Mouse (Mus musculus) forebrain, embryonic 14.5 days (tissue): Measurements from ENCODE around the gene Prpf8. TPM values are rescaled to one million over a fixed set of nuclear protein-coding genes. Genes with fewer than 3 reads are reported as not detected.

ENCODE experiments used
- ATAC-seq: fragments of 200-750 bp; cut with Nextera tagmentation; 2 replicates; pipeline ENCODE4 v1.8.0; 2017; ENCODE audit warnings: mild to moderate bottlenecking, moderate library complexity
- DNase-seq: peaks from one replicate; pipeline ENCODE4 v3.0.0-alpha.2; 2015; ENCODE audit warnings: low spot score
- H3K27ac ChIP-seq: fragments of 300-500 bp; sonication (generic); 2 replicates; pipeline ENCODE4 v1.5.1; 2014; ENCODE audit warnings: low read depth, mild to moderate bottlenecking, control low read depth, low read length, moderate library complexity
- H3K27me3 ChIP-seq: fragments of 300-500 bp; sonication (generic); replicated peaks from 2 replicates; pipeline ENCODE4 v1.6.1; 2014; ENCODE audit warnings: low read length, control low read depth, mixed read lengths; ENCODE audit not compliant: control insufficient read depth, insufficient read depth
- H3K36me3 ChIP-seq: fragments of 300-500 bp; sonication (generic); 2 replicates; pipeline ENCODE4 v1.6.1; 2014; ENCODE audit warnings: low read length, control low read depth; ENCODE audit not compliant: control insufficient read depth, insufficient read depth
- H3K4me1 ChIP-seq: fragments of 300-500 bp; sonication (generic); 2 replicates; pipeline ENCODE4 v1.6.1; 2014; ENCODE audit warnings: antibody characterized with exemption, low read length, control low read depth; ENCODE audit not compliant: control insufficient read depth, insufficient read depth
- H3K4me2 ChIP-seq: fragments of 300-500 bp; sonication (generic); 2 replicates; pipeline ENCODE4 v1.6.1; 2014; ENCODE audit warnings: mild to moderate bottlenecking, control low read depth, low read length
- H3K4me3 ChIP-seq: fragments of 300-500 bp; sonication (generic); 2 replicates; pipeline ENCODE4 v1.5.1; 2014; ENCODE audit warnings: low read depth, low read length, control low read depth
- H3K9ac ChIP-seq: fragments of 300-500 bp; sonication (generic); 2 replicates; pipeline ENCODE4 v1.6.1; 2014; ENCODE audit warnings: mild to moderate bottlenecking, low read length, control low read depth, moderate library complexity
- H3K9me3 ChIP-seq: fragments of 300-500 bp; sonication (generic); replicated peaks from 2 replicates; pipeline ENCODE4 v1.6.1; 2016; ENCODE audit warnings: low read length, control low read depth, mixed read lengths; ENCODE audit not compliant: control insufficient read depth
- WGBS: fragments of 180-500 bp; shearing (Covaris S2); extraction: QIAGEN DNeasy Blood & Tissue Kit; methylation state at CpG from one replicate; pipeline ENCODE4 v1.1.7; 2014; 5-methylcytosine and 5-hydroxymethylcytosine counted together
- polyA plus RNA-seq: library from polyadenylated mRNA; unstranded; fragments of >200 nt; fragmentation: Nextera tagmentation; extraction: Ambion mirVana; gene quantifications from 2 replicates; pipeline ENCODE4 v1.2.1, GENCODE M21; 2014

The Prpf8 gene
- polyA plus RNA-seq, 1 experiment from 2014 or later = 67.0 TPM

DNA sequence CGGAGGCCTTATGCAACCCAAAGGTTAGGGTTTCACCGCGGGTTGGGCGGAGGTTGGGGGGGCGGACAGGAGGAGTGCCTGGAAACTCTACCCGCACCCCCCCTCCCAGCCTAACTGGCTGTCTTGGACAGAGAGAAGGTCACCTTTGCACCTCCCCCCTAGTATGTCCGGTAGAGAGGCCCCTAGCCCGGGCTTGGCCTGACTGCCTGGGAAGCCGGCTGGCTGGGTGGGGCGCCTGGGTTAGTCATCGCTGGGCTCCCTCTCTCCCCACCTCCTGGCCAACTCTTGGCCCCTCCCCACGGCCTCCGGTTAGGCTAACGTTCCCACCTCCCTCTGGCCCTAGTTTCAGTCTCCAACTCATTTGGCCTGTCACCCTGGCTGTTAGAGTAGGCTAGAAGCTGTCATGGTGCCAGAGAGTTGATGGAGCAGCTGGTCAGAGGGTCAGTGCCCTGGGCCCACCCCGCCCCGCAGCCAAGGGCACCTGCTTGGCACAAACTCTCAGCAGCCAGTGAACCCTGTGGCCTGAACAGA, 24.3 kb upstream of the Prpf8 start:
- H3K9ac ChIP-seq = peak overlapping the region; percentile 76
- H3K27ac ChIP-seq = no peak overlapping the region
- WGBS = 8% methylated on average over 15 of the region's 16 CpGs
- H3K4me1 ChIP-seq = peaks cover 18% of the 10 kb centered on the region
- no peaks in the 10 kb centered on the region for H3K27me3 ChIP-seq
- peaks cover 8% of the 10 kb centered on the region; the same call in 1 of the 2 replicates for H3K36me3 ChIP-seq
- H3K4me2 ChIP-seq = peak overlapping the region; percentile 88
- no peaks in the 10 kb centered on the region for H3K9me3 ChIP-seq
- DNase-seq (peak; percentile 17), ATAC-seq (no peak)
- H3K4me3 ChIP-seq = peak overlapping the region; percentile 66

DNA sequence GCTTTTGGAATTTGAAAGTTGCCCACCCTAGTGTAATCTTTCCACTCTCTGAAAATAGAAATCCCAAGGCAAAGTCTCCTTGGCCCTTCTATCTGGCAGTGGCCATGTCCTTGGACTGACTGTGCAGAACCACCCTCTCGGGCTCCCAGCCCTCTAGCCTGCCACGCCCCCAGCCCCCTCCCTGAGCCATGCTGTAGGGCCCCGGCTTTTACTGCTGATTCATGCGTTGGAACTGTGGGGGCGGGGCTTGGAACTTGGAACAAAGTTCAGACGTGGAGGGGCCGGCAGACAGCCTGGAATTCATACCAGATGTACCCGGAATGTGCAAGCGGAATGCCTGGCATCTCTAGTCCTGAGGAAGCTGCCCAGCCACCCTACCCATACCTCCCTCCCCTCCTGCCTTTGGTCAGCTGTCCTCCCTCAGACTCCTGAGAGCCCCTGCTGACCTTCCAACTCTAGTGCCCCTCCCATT, 23.7 kb upstream of the Prpf8 start:
- Histone ChIP-seq H3K36me3 (peaks cover 8% of the 10 kb centered on the region; the same call in 1 of the 2 replicates), H3K27ac (no peak overlapping the region), H3K9ac (no peak overlapping the region), H3K4me3 (peak overlapping the region; percentile 66), H3K4me1 (peaks cover 18% of the 10 kb centered on the region), H3K27me3 (no peaks in the 10 kb centered on the region), H3K4me2 (peak overlapping the region; percentile 88), H3K9me3 (no peaks in the 10 kb centered on the region)
- DNase-seq = peak; percentile 48
- ATAC-seq = no peak
- WGBS = 4% methylated on average over 9 of the region's 9 CpGs

DNA sequence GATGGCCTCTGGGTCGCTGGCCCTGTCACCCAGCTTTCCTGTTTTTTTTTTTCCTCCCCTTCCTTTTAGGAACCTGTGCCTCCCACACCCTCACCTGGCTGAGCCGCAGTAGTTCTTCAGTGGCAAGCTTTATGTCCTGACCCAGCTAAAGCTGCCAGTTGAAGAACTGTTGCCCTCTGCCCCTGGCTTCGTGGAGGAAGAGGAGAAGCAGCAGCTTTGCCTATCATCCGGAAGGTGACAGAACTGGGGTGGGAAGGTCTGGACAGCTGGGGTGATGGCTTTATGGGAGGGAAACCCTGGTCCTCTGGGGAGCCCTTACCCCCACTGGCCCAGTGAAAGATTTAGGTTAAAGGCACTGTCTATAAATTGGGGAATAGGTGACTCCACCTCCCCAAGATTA, 23.0 kb upstream of the Prpf8 start:
- H3K4me2 ChIP-seq = no peak overlapping the region
- ATAC-seq = no peak
- no peaks in the 10 kb centered on the region for H3K9me3 ChIP-seq
- no peak for DNase-seq
- H3K36me3 ChIP-seq = peaks cover 8% of the 10 kb centered on the region; the same call in 1 of the 2 replicates
- H3K27ac ChIP-seq = no peak overlapping the region
- no peak overlapping the region for H3K4me3 ChIP-seq
- 76% methylated on average over 4 of the region's 4 CpGs for WGBS
- no peaks in the 10 kb centered on the region for H3K27me3 ChIP-seq
- no peak overlapping the region for H3K9ac ChIP-seq
- H3K4me1 ChIP-seq = peaks cover 18% of the 10 kb centered on the region

DNA sequence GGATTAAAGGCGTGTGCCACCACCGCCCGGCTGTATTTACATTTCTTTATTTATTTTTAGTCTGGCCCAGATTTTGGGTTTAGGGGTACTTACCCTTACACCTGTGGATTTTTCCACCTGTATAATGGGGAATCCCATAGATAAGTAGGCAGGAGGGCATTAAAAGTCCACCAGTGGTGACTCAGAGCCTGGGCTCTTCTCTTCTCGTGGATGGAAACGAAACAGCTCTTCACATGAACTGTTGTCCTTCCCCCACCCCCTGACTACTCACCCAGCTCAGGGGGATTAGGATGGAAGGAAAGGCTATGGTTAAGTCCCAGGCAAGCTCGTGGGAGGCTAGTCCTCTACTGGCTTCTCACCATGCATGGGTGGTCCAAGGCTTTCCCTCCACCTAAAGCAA, 22.2 kb upstream of the Prpf8 start:
- no peaks in the 10 kb centered on the region for H3K9me3 ChIP-seq
- H3K27me3 ChIP-seq = no peaks in the 10 kb centered on the region
- no peak for DNase-seq
- no peak overlapping the region for H3K27ac ChIP-seq
- H3K4me1 ChIP-seq = peaks cover 18% of the 10 kb centered on the region
- 91% methylated on average over 6 of the region's 6 CpGs for WGBS
- no peak overlapping the region for H3K9ac ChIP-seq
- no peak for ATAC-seq
- no peak overlapping the region for H3K4me3 ChIP-seq
- no peak overlapping the region for H3K4me2 ChIP-seq
- H3K36me3 ChIP-seq = peaks cover 8% of the 10 kb centered on the region; the same call in 1 of the 2 replicates

DNA sequence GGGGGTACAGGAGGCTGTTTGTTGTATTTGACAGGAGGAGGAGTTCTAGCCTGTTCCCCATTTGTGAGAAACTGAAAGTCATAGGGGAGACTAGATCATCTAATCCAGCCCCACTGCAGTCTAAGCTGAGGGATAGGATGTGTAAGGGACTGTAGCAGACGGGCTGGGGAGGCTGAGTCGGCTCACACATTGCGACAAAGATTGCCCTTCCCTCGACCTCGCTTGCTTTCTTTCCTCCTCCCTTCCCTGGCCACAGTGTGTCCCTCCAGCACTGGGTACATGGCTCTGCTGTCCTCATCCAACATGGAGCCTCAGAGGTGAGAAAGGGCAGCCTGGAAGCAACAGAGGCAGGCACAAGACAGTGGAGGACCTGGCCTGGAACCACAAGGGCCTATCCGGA, 21.6 kb upstream of the Prpf8 start:
- Histone ChIP-seq H3K9ac (no peak overlapping the region), H3K4me2 (no peak overlapping the region)

DNA sequence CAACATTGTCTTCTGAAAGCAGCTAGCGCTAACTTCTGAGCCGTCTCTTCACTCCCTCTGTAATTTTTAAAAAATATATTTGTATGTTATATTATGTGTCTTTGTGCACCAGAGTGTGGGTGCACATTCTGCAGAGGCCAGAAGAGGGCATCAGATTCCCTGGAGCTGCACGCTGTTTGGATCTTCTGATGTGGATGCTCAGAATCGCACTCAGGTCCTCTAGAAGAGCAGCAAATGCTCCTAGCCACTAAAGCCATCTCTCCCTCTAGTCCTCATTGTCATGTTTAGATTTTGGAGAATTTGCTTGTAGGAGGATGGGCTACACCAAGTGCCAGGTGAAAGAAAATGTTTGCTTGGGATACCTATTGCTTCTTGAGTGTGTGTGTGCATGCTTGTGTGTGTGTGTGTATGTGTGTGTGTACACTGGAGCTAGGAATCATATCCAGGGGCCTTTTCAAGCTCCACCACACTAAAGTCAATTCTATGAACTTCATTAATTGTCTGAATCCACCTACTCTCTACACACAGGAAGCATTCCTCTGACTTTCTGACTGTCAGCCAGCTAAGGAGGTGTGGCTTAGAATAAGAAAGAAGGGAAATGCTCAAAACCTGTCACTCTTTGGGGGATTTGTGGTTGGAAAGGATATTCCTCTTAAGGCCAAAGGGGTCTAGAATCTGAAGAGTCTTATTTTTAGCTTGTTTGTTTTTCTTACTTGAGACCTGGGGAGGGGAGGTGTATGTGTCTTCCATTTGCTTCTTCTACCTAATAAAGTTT, 19.7 kb upstream of the Prpf8 start:
- H3K4me3 ChIP-seq = no peak overlapping the region
- no peak overlapping the region for H3K27ac ChIP-seq
- no peak overlapping the region for H3K4me2 ChIP-seq
- H3K27me3 ChIP-seq = no peaks in the 10 kb centered on the region
- H3K9ac ChIP-seq = no peak overlapping the region
- peaks cover 10% of the 10 kb centered on the region for H3K4me1 ChIP-seq
- ATAC-seq = no peak
- H3K9me3 ChIP-seq = no peaks in the 10 kb centered on the region
- DNase-seq = no peak
- 96% methylated on average over 4 of the region's 4 CpGs for WGBS
- H3K36me3 ChIP-seq = peaks cover 8% of the 10 kb centered on the region; the same call in 1 of the 2 replicates

More for the DNA sequence above, 21.6 kb upstream of the Prpf8 start:
- Histone ChIP-seq H3K4me1 (peaks cover 13% of the 10 kb centered on the region), H3K4me3 (no peak overlapping the region), H3K27ac (no peak overlapping the region), H3K36me3 (peaks cover 8% of the 10 kb centered on the region; the same call in 1 of the 2 replicates), H3K9me3 (no peaks in the 10 kb centered on the region), H3K27me3 (no peaks in the 10 kb centered on the region)
- WGBS = 86% methylated on average over 6 of the region's 6 CpGs
- DNase-seq (no peak), ATAC-seq (no peak)

DNA sequence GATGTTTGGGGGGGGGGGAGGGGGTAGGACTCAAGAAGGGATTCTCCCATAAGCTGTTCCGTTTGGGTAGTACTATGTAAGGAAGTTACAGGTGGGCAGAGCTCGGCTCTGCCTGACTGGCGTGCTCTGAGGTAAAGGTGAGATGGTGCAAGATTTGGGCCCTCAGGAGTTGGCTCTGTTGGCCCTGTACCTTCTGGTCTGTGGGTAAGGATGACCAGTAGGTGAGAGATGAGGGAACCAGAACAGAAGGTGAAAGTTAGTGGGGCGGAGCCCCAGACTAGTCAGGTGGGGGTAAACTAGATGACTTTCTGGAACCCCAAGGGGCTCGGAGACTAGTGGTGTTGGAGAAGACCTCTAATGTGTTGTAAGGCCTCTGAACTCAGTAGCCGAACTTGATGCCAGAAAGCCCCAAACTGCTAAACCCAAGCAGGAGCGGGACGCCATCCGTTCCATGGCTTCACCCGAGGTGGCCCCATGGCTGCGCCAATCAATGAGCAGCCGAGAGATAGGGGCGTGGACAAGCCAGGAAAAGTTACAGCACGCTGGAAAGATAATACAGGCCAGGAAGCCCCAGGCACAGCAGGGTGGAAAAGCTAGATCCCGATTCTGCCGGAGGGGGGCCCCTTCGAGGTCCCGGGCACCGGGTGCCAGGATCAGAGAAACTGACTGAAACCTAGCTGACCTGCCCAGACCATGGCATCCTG, 19.0 kb upstream of the Prpf8 start:
- DNase-seq (no peak), ATAC-seq (no peak)
- Histone ChIP-seq H3K4me3 (0 out of 2 replicates have a peak overlapping the region, but pooled peaks have one; percentile 8), H3K9me3 (no peaks in the 10 kb centered on the region), H3K27me3 (no peaks in the 10 kb centered on the region), H3K4me1 (peaks cover 2% of the 10 kb centered on the region; the same call in 1 of the 2 replicates), H3K27ac (no peak overlapping the region), H3K36me3 (peaks cover 8% of the 10 kb centered on the region; the same call in 1 of the 2 replicates), H3K4me2 (peak overlapping the region; percentile 46), H3K9ac (peak overlapping the region; percentile 46)
- WGBS = 18% methylated on average over 19 of the region's 19 CpGs

DNA sequence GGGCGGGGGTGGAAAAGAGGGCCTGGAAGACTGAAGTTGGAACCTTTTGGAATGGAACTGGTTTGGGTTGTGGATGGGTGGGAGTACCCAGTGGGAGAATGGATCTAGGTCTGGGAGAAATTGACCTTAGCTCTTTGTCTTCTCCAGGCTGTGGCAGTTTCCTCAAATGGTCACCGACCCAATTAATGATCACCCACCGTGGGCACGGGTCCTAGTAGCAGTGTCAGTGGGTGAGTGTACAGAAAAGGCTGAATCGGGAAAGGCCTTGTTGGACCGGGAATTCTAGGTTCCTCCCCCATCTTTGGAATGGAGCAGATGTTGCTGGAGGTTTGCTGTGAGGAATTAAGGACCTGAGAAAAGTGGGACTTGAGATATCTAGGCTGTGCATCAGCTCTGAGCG, 18.2 kb upstream of the Prpf8 start:
- Histone ChIP-seq H3K9ac (peak overlapping the region; percentile 46), H3K36me3 (peaks cover 8% of the 10 kb centered on the region; the same call in 1 of the 2 replicates), H3K4me1 (no peaks in the 10 kb centered on the region), H3K27me3 (no peaks in the 10 kb centered on the region), H3K27ac (no peak overlapping the region), H3K9me3 (no peaks in the 10 kb centered on the region), H3K4me2 (peak overlapping the region; percentile 46), H3K4me3 (0 out of 2 replicates have a peak overlapping the region, but pooled peaks have one; percentile 8)
- WGBS = 68% methylated on average over 7 of the region's 7 CpGs
- DNase-seq (no peak), ATAC-seq (no peak)
